Mouse (Mus musculus) T-helper 17 cell (primary cell): ENCODE data around the gene Gm12394.

Experiments
- in situ Hi-C, 2 experiments: fragments of 300-600 bp; cut with MboI, MseI; formaldehyde crosslinking; loops; 1 replicate in 1 of 2; 2 replicates in 1 of 2; pipeline ENCODE4 v1.15.1; 2025; ENCODE audit warnings: high pct_unique_total_duplicates in 2 of 2

Gm12394 gene

GRCm38 (mm10) chr4:42868193-42868592, 11.6 kb upstream of the Gm12394 start:
- in situ Hi-C loops = loop anchor here (10.0 to 25.0 kb wide), 4 partner anchors 106 to 913 kb away; partner anchors contain the start of genes Ccl19 (in 1 of the 2) and Ccl21a (in 1 of the 2)

GRCm38 (mm10) chr4:42867390-42867789, 10.8 kb upstream of the Gm12394 start:
- in situ Hi-C loops = loop anchor here (10.0 to 25.0 kb wide), 4 partner anchors 105 to 913 kb away; partner anchors contain the start of genes Ccl19 (in 1 of the 2) and Ccl21a (in 1 of the 2)

GRCm38 (mm10) chr4:42863487-42863886, 6.9 kb upstream of the Gm12394 start:
- in situ Hi-C loops = loop anchor here (5.0 to 25.0 kb wide), 8 partner anchors 101 to 911 kb away; partner anchors contain the start of genes Ccl19 (in 1 of the 2) and Ccl21a (in 1 of the 2)

GRCm38 (mm10) chr4:42860483-42860882, 3.9 kb upstream of the Gm12394 start:
- in situ Hi-C loops = loop anchor here (5.0 to 25.0 kb wide), 8 partner anchors 98 to 908 kb away; partner anchors contain the start of genes Ccl19 (in 1 of the 2) and Ccl21a (in 1 of the 2)

- in situ Hi-C loops = loop anchor here in 1 of 2 experiments (25.0 kb wide), 1 partner anchor 91 kb away; the partner anchor contains the start of genes Ccl19 and Ccl21a
These were observed 2.8 kb downstream of the Gm12394 start, which contains the start of gene Fam205a1 for GRCm38 (mm10) chr4:42853788-42854187. TSS of gene Fam205a1 (minus strand) at chr4:42853888.

- in situ Hi-C loops = loop anchor here in 1 of 2 experiments (25.0 kb wide), 1 partner anchor 88 kb away; the partner anchor contains the start of genes Fam205a1, Fam205c and Gm12394
These were observed 82.7 kb downstream of the Gm12394 start, which contains the start of gene Ccl21a for GRCm38 (mm10) chr4:42773893-42774292. TSS of gene Ccl21a (minus strand) at chr4:42773993.

- in situ Hi-C loops = loop anchor here in 1 of 2 experiments (25.0 kb wide), 1 partner anchor 106 kb away; the partner anchor contains the start of genes Fam205a1, Fam205c and Gm12394
These were observed 100.1 kb downstream of the Gm12394 start, which contains the start of gene Ccl19 for GRCm38 (mm10) chr4:42756477-42756876. TSS of gene Ccl19 (minus strand) at chr4:42756577.

- in situ Hi-C loops = loop anchor here in 1 of 2 experiments (10.0 kb wide), 1 partner anchor 960 kb away; the partner anchor contains the start of gene Ccl27a
These were observed 121.3 kb downstream of the Gm12394 start, which contains the start of gene 4930578G10Rik for GRCm38 (mm10) chr4:42735245-42735644. TSS of gene 4930578G10Rik (plus strand) at chr4:42735545.
